Mouse (Mus musculus) T-helper 17 cell (primary cell): ENCODE data around the gene Syt3.

ENCODE experiments used
- in situ Hi-C, 2 experiments: fragments of 300-600 bp; cut with MboI, MseI; formaldehyde crosslinking; loops; 1 replicate in 1 of 2; 2 replicates in 1 of 2; pipeline ENCODE4 v1.15.1; 2025; ENCODE audit warnings: high pct_unique_total_duplicates in 2 of 2

Gene Syt3

DNA sequence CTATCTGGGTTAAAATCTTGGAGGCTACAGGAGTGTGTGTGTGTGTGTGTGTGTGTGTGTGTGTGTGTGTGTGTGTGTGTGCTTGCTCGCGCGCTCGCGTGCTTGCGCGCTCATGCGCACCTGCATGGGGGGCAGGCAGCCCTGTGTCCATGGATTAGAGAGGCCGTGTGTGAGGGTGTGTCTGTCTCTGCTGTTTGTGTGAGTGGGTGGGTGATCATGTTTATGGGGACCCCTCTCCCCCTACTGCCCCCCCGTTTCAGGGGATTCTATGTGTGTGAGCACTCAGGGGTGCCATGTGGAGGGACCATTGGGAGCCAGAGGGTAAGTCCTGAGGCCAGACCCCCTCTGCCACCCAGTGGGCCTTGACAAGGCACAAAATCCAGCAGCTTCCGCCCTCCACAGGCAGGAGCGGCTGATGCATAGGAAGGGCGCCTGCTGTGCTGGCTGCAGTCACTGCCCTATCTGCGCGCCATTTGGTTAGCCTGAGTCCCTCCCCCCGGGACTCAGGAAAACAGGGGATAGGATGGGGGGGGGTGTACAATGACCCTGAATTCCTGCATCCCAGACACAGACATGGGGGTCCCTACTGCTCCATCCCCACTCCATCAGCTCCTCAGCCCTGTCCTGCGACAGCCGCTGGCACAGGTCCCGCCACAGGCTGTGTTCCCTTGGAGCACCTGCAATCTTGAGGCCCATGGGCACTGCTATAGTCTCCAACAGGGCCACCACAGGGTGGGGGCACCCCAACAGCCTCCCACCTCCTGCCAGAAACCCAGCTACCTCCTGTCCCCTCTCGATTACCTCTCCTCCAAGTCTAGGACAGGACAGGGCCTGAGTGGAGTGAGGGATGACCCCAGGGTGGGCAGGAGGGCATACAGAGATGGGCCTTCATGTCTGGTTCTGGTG, 59.6 kb downstream of the Syt3 start:
- in situ Hi-C loops, result no loop called here

DNA sequence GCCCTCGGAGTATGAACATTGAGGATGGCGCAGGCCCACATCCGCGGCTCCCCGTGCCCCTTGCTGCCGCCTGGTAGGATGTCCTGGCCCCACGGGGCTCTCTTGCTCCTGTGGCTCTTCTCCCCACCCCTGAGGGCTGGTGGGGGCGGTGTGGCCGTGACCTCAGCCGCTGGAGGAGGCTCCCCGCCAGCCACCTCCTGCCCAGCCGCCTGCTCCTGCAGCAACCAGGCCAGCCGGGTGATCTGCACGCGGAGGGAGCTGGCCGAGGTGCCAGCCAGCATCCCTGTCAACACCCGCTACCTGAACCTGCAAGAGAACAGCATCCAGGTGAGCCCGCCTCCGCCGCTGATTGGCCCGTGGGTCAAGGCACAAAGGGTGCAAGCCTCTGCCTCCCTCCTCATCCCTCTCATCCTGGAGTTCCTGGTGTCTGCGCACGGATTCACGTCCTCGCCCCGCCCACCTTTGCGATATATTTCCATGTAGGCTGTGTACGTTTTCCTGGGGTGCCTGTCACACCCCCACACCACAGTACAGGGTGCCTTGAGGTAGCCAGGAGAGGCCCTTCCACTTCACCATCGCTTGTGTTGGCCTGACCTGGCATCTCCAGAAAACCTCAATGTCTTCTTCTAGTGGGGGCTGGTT, 61.1 kb downstream of the Syt3 start:
- in situ Hi-C loops, result no loop called here

DNA sequence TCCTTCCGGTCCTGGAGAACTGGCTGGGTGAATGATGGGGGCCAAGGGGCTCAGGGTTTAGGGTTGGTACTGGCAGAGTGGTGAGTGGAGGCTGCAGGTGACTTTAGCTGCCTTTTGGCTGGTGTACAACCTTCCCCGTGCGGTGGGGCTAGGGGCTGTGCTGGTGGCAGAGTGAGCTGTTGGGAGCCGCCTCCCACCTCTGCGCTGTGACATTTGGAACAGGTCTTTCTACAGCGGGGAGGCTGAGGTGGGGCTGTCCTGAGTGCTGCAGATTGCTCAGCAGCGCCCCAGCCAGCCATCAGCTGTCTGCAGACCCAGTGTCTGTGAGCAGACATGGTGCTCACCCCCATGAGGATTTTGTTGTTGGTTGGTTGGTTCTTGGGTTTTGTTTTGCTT, 61.6 kb downstream of the Syt3 start:
- in situ Hi-C loops, result no loop called here

DNA sequence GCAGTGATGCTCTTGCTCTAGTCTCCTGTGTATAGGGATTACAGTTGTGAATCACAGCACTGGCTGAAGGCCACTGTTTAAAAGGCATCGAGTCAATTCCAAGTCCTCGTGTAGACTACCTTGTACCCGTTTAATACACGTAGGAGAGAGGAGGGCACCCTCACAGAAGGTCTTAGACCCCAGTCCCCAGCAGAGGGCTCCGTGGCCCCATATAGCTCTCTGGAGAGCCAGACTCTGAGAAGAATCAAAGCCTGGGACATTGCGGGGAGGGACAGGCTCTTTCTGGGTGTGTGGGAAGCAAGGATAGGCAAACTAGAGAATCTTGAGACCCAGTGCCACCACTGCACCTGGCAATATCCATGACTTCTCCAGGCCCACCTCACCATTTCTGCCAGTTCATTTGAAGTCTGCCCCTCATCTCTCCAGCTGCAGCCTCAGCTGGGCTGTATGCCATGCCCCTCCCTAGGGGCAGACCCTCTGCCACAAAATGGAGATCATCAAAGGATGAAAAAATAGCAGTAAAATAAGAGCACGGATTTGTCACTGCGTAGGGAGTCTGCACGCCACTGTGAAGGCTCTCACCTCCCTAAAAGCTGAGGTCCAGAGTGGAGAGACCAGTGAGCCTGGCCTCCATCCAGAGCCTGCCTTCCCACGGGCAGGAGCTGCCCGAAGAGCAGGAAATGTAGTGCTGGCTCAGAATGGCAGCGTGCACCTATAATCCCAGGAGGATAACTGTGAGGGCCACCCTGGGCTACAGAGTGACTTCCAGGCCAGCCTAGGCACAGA, 62.4 kb downstream of the Syt3 start:
- in situ Hi-C loops, result no loop called here
